Mouse (Mus musculus) cerebellum, adult 2 months (tissue): ENCODE data around the gene Olfm1.

Experiments
- CTCF ChIP-seq: fragments of 200-500 bp; IDR thresholded peaks from 2 replicates; pipeline ENCODE4 v1.5.1; 2011; ENCODE audit warnings: low read depth, mild to moderate bottlenecking, control low read depth, low read length, moderate library complexity, borderline replicate concordance; ENCODE audit not compliant: insufficient read depth
- POLR2A ChIP-seq: fragments of 200-500 bp; IDR thresholded peaks from 2 replicates; pipeline ENCODE4 v1.6.1; 2011; ENCODE audit warnings: low read length, control low read depth, borderline replicate concordance; ENCODE audit not compliant: insufficient read depth

GRCm38 (mm10) chr2:28194962-28195617, 2.3 kb downstream of the Olfm1 start:
- no peak for TF ChIP-seq CTCF
- no peak for TF ChIP-seq POLR2A
